Mouse (Mus musculus) liver, embryonic 16.5 days (tissue): ENCODE results near the gene Akap11. TPM values are rescaled to one million over a fixed set of nuclear protein-coding genes. Genes with fewer than 3 reads are reported as not detected.

Experiments used
- ATAC-seq: fragments of 200-750 bp; cut with Nextera tagmentation; 2 replicates; pipeline ENCODE4 v1.8.0; 2017; ENCODE audit warnings: low read depth, mild to moderate bottlenecking, moderate number of reproducible peaks, moderate library complexity
- H3K27ac ChIP-seq: fragments of 300-500 bp; sonication (generic); 2 replicates; pipeline ENCODE4 v1.5.1; 2014; ENCODE audit warnings: mild to moderate bottlenecking, low read length
- H3K27me3 ChIP-seq: fragments of 300-500 bp; sonication (generic); 2 replicates; pipeline ENCODE4 v1.6.1; 2014; ENCODE audit warnings: low read depth, low read length, mixed read lengths; ENCODE audit not compliant: control insufficient read depth, insufficient read depth
- H3K36me3 ChIP-seq: fragments of 300-500 bp; sonication (generic); 2 replicates; pipeline ENCODE4 v1.6.1; 2014; ENCODE audit warnings: mild to moderate bottlenecking; ENCODE audit not compliant: control insufficient read depth, insufficient read depth
- H3K4me1 ChIP-seq: fragments of 300-500 bp; sonication (generic); 2 replicates; pipeline ENCODE4 v1.6.1; 2014; ENCODE audit warnings: low read depth, low read length, mixed read lengths; ENCODE audit not compliant: control insufficient read depth
- H3K4me2 ChIP-seq: fragments of 300-500 bp; sonication (generic); 2 replicates; pipeline ENCODE4 v1.6.1; 2014; ENCODE audit warnings: low read depth, low read length, mixed read lengths
- H3K4me3 ChIP-seq: fragments of 300-500 bp; sonication (generic); 2 replicates; pipeline ENCODE4 v1.5.1; 2014; ENCODE audit warnings: low read depth, mild to moderate bottlenecking, low read length
- H3K9ac ChIP-seq: fragments of 300-500 bp; sonication (generic); 2 replicates; pipeline ENCODE4 v1.6.1; 2014; ENCODE audit warnings: low read depth, low read length
- H3K9me3 ChIP-seq: fragments of 300-500 bp; sonication (generic); replicated peaks from 2 replicates; pipeline ENCODE4 v1.6.1; 2016; ENCODE audit warnings: low read length; ENCODE audit not compliant: control insufficient read depth
- WGBS: fragments of 180-500 bp; shearing (Covaris S2); extraction: QIAGEN DNeasy Blood & Tissue Kit; methylation state at CpG from one replicate; pipeline ENCODE4 v1.1.7; 2014; ENCODE audit not compliant: insufficient replicate concordance; 5-methylcytosine and 5-hydroxymethylcytosine counted together
- polyA plus RNA-seq: library from polyadenylated mRNA; unstranded; fragments of >200 nt; fragmentation: Nextera tagmentation; extraction: Ambion mirVana; gene quantifications from 2 replicates; pipeline ENCODE4 v1.2.1, GENCODE M21; 2015

The Akap11 gene
- polyA plus RNA-seq, result 7.4 and 7.6 TPM in 2 replicates

DNA sequence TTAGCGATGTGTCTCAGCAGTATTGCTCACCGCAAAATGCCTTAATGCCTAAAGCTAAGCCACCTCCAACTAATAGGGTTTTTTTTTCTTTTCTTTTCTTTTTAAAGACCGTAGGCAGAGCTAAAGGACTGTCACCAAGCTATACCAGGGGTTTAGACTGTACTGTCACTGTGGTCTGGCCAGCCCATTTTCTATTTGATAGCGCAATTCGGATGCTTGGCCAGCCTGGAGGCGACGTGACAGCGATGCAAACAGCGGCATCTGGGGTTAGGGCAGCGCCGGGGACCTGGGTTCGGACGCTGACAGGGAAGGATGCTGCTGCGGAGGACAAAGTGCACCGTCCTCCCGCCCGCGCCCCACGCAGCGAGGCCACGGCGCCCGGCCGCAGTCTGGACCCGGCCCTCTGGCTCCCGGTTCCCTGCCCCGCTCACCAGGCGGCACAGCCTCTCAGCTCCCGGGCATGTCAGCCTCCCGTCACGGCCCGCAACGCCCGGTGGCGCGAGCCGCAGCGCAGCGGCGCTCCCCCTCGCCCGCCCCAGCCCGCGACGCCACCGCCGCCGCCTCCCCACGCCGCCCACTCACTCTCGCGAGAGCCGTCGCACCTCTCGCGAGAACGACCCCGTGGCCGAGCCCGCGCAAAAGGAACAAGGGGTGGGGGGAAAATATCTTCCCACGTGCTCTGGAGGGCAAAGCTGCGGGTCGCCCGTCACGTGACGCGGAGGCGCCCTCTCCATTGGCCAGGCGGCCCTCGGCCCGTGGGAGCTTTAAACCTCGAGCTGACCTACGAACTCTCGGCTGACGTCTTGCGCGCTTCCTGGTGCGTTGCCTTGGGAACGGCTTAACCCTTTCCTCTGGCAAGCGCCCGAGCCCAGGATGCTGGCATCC lies at the start of gene Akap11:
Akap11 (minus strand) TSS at position 528 of the 885 bp plus-strand sequence.
- peak; percentile 88 for ATAC-seq
- peak within 1 kb of the TSS; percentile 73 for H3K27ac ChIP-seq
- H3K4me2 ChIP-seq, result peak within 1 kb of the TSS; percentile 83
- H3K36me3 ChIP-seq, result no peaks in the 10 kb centered on the region
- under 1% methylated on average over 70 of the region's 82 CpGs for WGBS
- no peaks in the 10 kb centered on the region for H3K9me3 ChIP-seq
- H3K4me1 ChIP-seq, result peaks cover 18% of the 10 kb centered on the region
- peak within 1 kb of the TSS; percentile 70 for H3K4me3 ChIP-seq
- H3K9ac ChIP-seq, result peak within 1 kb of the TSS; percentile 76
- H3K27me3 ChIP-seq, result no peaks in the 10 kb centered on the region

DNA sequence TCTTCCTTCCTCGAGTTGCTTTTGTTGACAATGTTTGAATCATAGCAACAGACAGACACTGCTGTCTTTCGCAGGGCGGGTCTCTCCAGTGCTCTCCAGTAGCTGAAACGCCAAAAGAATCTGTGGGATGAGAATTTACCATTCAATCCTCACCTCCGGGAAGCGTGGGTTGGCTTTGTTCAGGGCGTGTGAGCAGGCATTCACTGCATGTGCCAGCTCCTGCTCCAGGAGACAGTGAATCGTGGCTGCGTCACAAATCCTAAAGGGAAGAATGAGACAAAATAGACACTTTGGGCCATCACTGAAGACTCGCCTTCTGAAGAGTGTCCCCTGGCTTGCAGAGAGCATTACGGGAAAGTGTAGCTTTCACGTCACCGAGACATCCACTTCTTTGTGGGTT lies 47.6 kb upstream of the Akap11 start:
- Histone ChIP-seq H3K27me3 (no peaks in the 10 kb centered on the region), H3K27ac (no peak overlapping the region), H3K4me1 (no peaks in the 10 kb centered on the region), H3K36me3 (no peaks in the 10 kb centered on the region), H3K4me3 (no peak overlapping the region), H3K4me2 (no peak overlapping the region), H3K9me3 (no peaks in the 10 kb centered on the region), H3K9ac (no peak overlapping the region)
- ATAC-seq, result no peak
- 78% methylated on average over 13 of the region's 13 CpGs for WGBS

DNA sequence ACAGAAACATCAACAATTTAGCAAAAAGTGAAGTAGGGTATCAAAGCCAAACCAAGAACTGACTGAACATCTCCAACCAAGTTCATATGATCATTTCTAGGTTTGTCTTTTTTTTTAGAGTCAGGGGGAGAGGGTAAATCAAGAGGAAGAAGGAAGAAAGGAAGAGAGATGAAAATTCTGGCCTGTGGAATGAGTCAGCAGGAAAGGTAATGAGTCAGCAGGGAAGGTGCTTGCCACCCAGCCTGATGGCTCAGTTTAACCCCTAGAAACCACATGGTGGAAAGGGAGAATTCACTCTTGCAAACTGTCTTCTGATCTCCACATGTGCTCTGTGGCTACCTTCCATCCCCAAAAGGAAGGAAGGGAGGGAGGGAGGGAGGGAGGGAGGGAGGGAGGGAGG lies 46.6 kb upstream of the Akap11 start:
- no peak overlapping the region for H3K9ac ChIP-seq
- H3K9me3 ChIP-seq, result no peaks in the 10 kb centered on the region
- H3K27me3 ChIP-seq, result no peaks in the 10 kb centered on the region
- ATAC-seq, result 0 out of 2 replicates have a peak, but pooled peaks have one; percentile 27
- no peak overlapping the region for H3K4me3 ChIP-seq
- H3K4me2 ChIP-seq, result no peak overlapping the region
- no peaks in the 10 kb centered on the region for H3K4me1 ChIP-seq
- H3K36me3 ChIP-seq, result no peaks in the 10 kb centered on the region
- no peak overlapping the region for H3K27ac ChIP-seq

DNA sequence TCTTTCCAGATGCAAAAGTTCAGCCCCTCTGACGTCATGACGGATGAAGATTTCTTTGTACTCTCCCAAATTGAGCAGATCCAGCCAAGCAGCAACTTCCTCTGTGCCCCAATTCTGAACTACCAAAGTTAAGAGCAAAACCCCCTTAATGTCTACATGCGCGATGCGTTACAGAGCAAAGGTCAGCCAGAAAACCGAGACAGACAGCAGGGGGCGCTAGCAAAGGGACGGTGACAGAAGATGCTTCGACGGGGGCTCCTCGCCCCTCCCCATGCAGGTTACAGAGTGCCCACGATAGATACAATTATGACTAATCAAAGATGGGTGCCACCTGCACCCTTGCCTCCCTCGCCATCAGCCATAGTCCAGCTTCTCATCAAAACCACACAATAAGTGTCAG lies 39.3 kb upstream of the Akap11 start:
- no peak for ATAC-seq
- 64% methylated on average over 13 of the region's 13 CpGs for WGBS
- H3K27ac ChIP-seq, result no peak overlapping the region

DNA sequence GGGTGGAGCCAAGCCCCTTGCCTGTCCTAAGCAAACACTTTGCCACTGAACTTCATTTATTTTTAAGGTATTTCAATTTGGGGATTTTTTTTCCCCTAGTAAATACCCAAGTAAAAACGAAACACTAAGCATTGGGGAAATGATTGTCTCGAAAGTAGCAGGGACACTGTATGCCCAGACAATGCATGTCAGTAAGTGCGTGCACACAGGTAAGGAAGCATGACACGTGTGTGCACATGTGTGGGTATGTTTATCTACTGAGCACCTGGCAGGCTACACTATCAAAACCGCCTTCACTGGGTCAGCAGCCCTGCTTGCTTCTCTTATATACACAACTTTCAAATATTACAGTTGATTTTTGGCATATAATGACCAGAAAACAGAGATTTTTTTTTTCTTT lies 31.8 kb upstream of the Akap11 start:
- 65% methylated on average over 5 of the region's 5 CpGs for WGBS
- Histone ChIP-seq H3K27me3 (no peaks in the 10 kb centered on the region), H3K4me1 (no peaks in the 10 kb centered on the region), H3K36me3 (no peaks in the 10 kb centered on the region), H3K4me3 (no peak overlapping the region), H3K9me3 (no peaks in the 10 kb centered on the region), H3K27ac (no peak overlapping the region), H3K9ac (no peak overlapping the region), H3K4me2 (no peak overlapping the region)
- no peak for ATAC-seq

More for the DNA sequence above, 39.3 kb upstream of the Akap11 start:
- Histone ChIP-seq H3K36me3 (no peaks in the 10 kb centered on the region), H3K4me1 (no peaks in the 10 kb centered on the region), H3K4me2 (no peak overlapping the region), H3K9me3 (no peaks in the 10 kb centered on the region), H3K9ac (no peak overlapping the region), H3K27me3 (no peaks in the 10 kb centered on the region), H3K4me3 (no peak overlapping the region)

- ATAC-seq, result no peak
- Histone ChIP-seq H3K4me2 (no peak overlapping the region), H3K27ac (no peak overlapping the region), H3K36me3 (no peaks in the 10 kb centered on the region), H3K4me3 (no peak overlapping the region), H3K9me3 (no peaks in the 10 kb centered on the region), H3K9ac (no peak overlapping the region), H3K4me1 (no peaks in the 10 kb centered on the region), H3K27me3 (no peaks in the 10 kb centered on the region)
- 58% methylated on average over 4 of the region's 4 CpGs for WGBS
Measured at GRCm38 (mm10) chr14:78566431-78566830, 29.8 kb upstream of the Akap11 start.

DNA sequence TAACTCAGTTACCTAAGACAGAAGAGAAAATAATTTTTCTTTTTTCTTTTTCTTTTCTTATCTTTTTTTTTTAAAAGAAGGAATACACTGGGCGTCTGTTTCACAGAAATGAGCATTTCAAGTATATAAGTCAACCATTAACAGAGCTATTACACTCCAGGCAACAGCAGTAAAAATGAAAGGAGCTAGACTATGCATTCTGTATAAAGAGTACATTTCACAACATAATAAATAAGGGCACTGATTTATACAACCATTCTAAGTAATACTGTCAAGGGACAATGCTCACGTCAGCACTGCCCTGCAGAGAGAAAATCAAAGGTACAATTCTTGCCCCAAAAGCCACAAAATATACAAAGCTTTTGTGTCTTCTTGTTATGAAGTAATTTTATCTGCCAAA lies 27.7 kb upstream of the Akap11 start:
- ATAC-seq, result no peak
- no peaks in the 10 kb centered on the region for H3K36me3 ChIP-seq
- H3K9me3 ChIP-seq, result no peaks in the 10 kb centered on the region
- WGBS, result 62% methylated on average over 2 of the region's 2 CpGs
- H3K27me3 ChIP-seq, result no peaks in the 10 kb centered on the region
- H3K4me2 ChIP-seq, result no peak overlapping the region
- no peak overlapping the region for H3K27ac ChIP-seq
- no peak overlapping the region for H3K4me3 ChIP-seq
- no peak overlapping the region for H3K9ac ChIP-seq
- no peaks in the 10 kb centered on the region for H3K4me1 ChIP-seq

DNA sequence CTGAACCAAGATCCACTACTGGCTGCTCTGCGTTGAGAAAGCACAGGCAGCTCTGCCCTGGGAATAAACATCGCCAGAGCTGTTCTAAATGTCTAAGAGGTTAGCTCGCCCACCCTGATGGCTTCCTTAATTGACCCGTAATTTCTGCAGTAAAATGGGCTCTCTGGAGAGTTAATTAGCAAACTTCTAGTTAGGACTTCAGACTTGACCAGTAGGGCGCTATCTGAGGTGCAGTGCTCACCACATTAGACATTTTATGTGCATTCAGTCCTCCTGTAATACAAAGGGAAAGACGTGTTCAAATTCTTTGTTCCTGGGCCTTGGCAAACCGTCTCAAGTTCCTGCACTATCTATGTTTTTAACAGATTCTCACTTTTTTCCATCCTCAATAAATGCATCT lies 26.6 kb upstream of the Akap11 start:
- 67% methylated on average over 7 of the region's 7 CpGs for WGBS
- no peaks in the 10 kb centered on the region for H3K4me1 ChIP-seq
- H3K4me3 ChIP-seq, result no peak overlapping the region
- no peaks in the 10 kb centered on the region for H3K36me3 ChIP-seq
- no peak overlapping the region for H3K9ac ChIP-seq
- no peak overlapping the region for H3K27ac ChIP-seq
- ATAC-seq, result no peak
- H3K4me2 ChIP-seq, result no peak overlapping the region
- H3K27me3 ChIP-seq, result no peaks in the 10 kb centered on the region
- H3K9me3 ChIP-seq, result no peaks in the 10 kb centered on the region

DNA sequence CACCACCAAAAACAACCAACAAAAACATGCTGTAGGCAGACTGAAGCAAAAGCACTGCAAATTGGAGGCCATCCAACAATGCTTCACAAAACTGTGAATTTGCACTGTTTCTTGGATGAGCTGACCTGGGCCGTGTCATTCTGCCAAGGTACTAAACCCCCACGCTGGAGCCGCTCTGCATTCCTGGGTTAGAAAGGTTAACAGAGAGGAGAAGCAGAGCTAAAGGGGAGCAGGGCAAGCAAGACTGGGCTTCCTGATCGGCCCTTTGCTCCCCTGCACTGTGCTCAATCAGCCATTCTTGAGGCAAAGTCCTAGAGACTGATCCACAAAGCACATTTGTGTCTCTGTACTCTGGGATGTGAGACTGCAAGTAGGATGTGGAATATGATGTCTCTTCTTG lies 25.5 kb upstream of the Akap11 start:
- WGBS, result 66% methylated on average over 4 of the region's 4 CpGs
- Histone ChIP-seq H3K4me1 (no peaks in the 10 kb centered on the region), H3K9me3 (no peaks in the 10 kb centered on the region), H3K36me3 (no peaks in the 10 kb centered on the region), H3K27me3 (no peaks in the 10 kb centered on the region), H3K4me2 (no peak overlapping the region), H3K9ac (no peak overlapping the region), H3K27ac (no peak overlapping the region), H3K4me3 (no peak overlapping the region)
- ATAC-seq, result no peak
